Mouse (Mus musculus): ENCODE measurements around the gene Arhgap10.

Gene Arhgap10

GRCm38 (mm10) chr8:77486749-77487148 is 31.0 kb downstream of the Arhgap10 start:
- DNase-seq (ENCODE audit: low read depth, low spot score), result no peak

GRCm38 (mm10) chr8:77484817-77485216 is 32.9 kb downstream of the Arhgap10 start:
- no peak for DNase-seq (ENCODE audit: low read depth, low spot score)

- DNase-seq (ENCODE audit: low read depth, low spot score), result no peak
Observed at GRCm38 (mm10) chr8:77484266-77484665, 33.5 kb downstream of the Arhgap10 start.

- no peak for DNase-seq (ENCODE audit: low read depth, low spot score)
Observed at GRCm38 (mm10) chr8:77483676-77484075, 34.1 kb downstream of the Arhgap10 start.

GRCm38 (mm10) chr8:77481791-77482190 is 36.0 kb downstream of the Arhgap10 start:
- DNase-seq (ENCODE audit: low read depth, low spot score), result peak; percentile 67

GRCm38 (mm10) chr8:77479995-77480394 is 37.8 kb downstream of the Arhgap10 start:
- DNase-seq (ENCODE audit: low read depth, low spot score), result no peak

GRCm38 (mm10) chr8:77478913-77479273 is 38.9 kb downstream of the Arhgap10 start:
- no peak for DNase-seq (ENCODE audit: low read depth, low spot score)

GRCm38 (mm10) chr8:77478155-77478912 is 39.4 kb downstream of the Arhgap10 start:
- no peak for DNase-seq (ENCODE audit: low read depth, low spot score)

- no peak for DNase-seq (ENCODE audit: low read depth, low spot score)
Observed at GRCm38 (mm10) chr8:77477684-77478083, 40.1 kb downstream of the Arhgap10 start.

GRCm38 (mm10) chr8:77474614-77475013 is 43.1 kb downstream of the Arhgap10 start:
- no peak for DNase-seq (ENCODE audit: low read depth, low spot score)

- DNase-seq (ENCODE audit: low read depth, low spot score), result no peak
Observed at GRCm38 (mm10) chr8:77473773-77474172, 44.0 kb downstream of the Arhgap10 start.

- peak; percentile 83 for DNase-seq (ENCODE audit: low read depth, low spot score)
Observed at GRCm38 (mm10) chr8:77473373-77473772, 44.4 kb downstream of the Arhgap10 start.

GRCm38 (mm10) chr8:77461392-77461791 is 56.4 kb downstream of the Arhgap10 start:
- DNase-seq (ENCODE audit: low read depth, low spot score), result no peak

- DNase-seq (ENCODE audit: low read depth, low spot score), result no peak
Observed at GRCm38 (mm10) chr8:77460363-77460762, 57.4 kb downstream of the Arhgap10 start.

GRCm38 (mm10) chr8:77459696-77460095 is 58.1 kb downstream of the Arhgap10 start:
- DNase-seq (ENCODE audit: low read depth, low spot score), result no peak

GRCm38 (mm10) chr8:77458575-77458974 is 59.2 kb downstream of the Arhgap10 start:
- DNase-seq (ENCODE audit: low read depth, low spot score), result peak; percentile 68

- no peak for DNase-seq (ENCODE audit: low read depth, low spot score)
Observed at GRCm38 (mm10) chr8:77456263-77456662, 61.5 kb downstream of the Arhgap10 start.

GRCm38 (mm10) chr8:77453836-77454235 is 63.9 kb downstream of the Arhgap10 start:
- DNase-seq (ENCODE audit: low read depth, low spot score), result no peak

GRCm38 (mm10) chr8:77451466-77452382 is 66.0 kb downstream of the Arhgap10 start:
- DNase-seq (ENCODE audit: low read depth, low spot score), result peak; percentile 67

GRCm38 (mm10) chr8:77451052-77451451 is 66.7 kb downstream of the Arhgap10 start:
- DNase-seq (ENCODE audit: low read depth, low spot score), result no peak

- DNase-seq (ENCODE audit: low read depth, low spot score), result no peak
Observed at GRCm38 (mm10) chr8:77446294-77446693, 71.5 kb downstream of the Arhgap10 start.

GRCm38 (mm10) chr8:77445642-77446041 is 72.1 kb downstream of the Arhgap10 start:
- DNase-seq (ENCODE audit: low read depth, low spot score), result no peak

All from 3T3-L1 (cell line).